ENCODE assay signal across 16 mouse cellular contexts in genomic region chr7:47098044-47098443, GRCm38 (mm10). TPM values are rescaled to one million over a fixed set of nuclear protein-coding genes. Genes with fewer than 3 reads are reported as not detected.
DNase-seq lines count a peak whose midpoint lies in the region; ATAC-seq and TF ChIP-seq lines count a peak whose summit lies in the region.
"Had no signal": no experiment of that assay in that cellular context is flagged by ENCODE, and none has a peak within 500 bp of the region (broad histone marks: within the 10 kb centered on the region; RNA-seq: fewer than 3 reads in every experiment).

No protein-coding gene starts in this region.

- H3K9me3 ChIP-seq in lung, postnatal 0 days (ENCODE audit: low read length) = no peaks in the 10 kb centered on the region
- H3K9me3 ChIP-seq in embryonic facial prominence, embryonic 10.5 days = no peaks in the 10 kb centered on the region
- no peaks in the 10 kb centered on the region for H3K9me3 ChIP-seq in heart, embryonic 10.5 days
- H3K9me3 ChIP-seq in intestine, postnatal 0 days (ENCODE audit: control insufficient read depth) = no peaks in the 10 kb centered on the region
- H3K9me3 ChIP-seq: embryonic facial prominence, embryonic 15.5 days; megakaryocyte, embryonic 14.5 days; neural tube, embryonic 13.5 days had no signal

- H3K27ac ChIP-seq in lung, postnatal 0 days (ENCODE audit: low read length) = no peak overlapping the region
- H3K27ac ChIP-seq in embryonic facial prominence, embryonic 10.5 days (replicated peaks) = no peak overlapping the region
- H3K27ac ChIP-seq in heart, embryonic 10.5 days = no peak overlapping the region
- no peak overlapping the region for H3K27ac ChIP-seq in intestine, postnatal 0 days (ENCODE audit: low read depth, low read length)
- H3K27ac ChIP-seq: embryonic facial prominence, embryonic 15.5 days; neural tube, embryonic 13.5 days had no signal

- no peak overlapping the region for H3K4me3 ChIP-seq in lung, postnatal 0 days (ENCODE audit: low read depth, low read length)
- no peak overlapping the region for H3K4me3 ChIP-seq in lung, adult 2 months (replicated peaks; ENCODE audit: extremely low read depth, low read depth, low read length)
- no peak overlapping the region for H3K4me3 ChIP-seq in embryonic facial prominence, embryonic 10.5 days
- H3K4me3 ChIP-seq in heart, embryonic 10.5 days = no peak overlapping the region
- H3K4me3 ChIP-seq in intestine, postnatal 0 days (ENCODE audit: low read depth, low read length) = no peak overlapping the region
- H3K4me3 ChIP-seq: embryonic facial prominence, embryonic 15.5 days; megakaryocyte, embryonic 14.5 days; neural tube, embryonic 13.5 days had no signal

- H3K27me3 ChIP-seq in lung, postnatal 0 days (replicated peaks; ENCODE audit: insufficient read depth, low read length) = no peaks in the 10 kb centered on the region
- no peaks in the 10 kb centered on the region for H3K27me3 ChIP-seq in embryonic facial prominence, embryonic 10.5 days (replicated peaks; ENCODE audit: low read depth, poor library complexity, severe bottlenecking)
- H3K27me3 ChIP-seq in heart, embryonic 10.5 days (ENCODE audit: insufficient read depth, poor library complexity, severe bottlenecking) = no peaks in the 10 kb centered on the region
- H3K27me3 ChIP-seq in intestine, postnatal 0 days (replicated peaks; ENCODE audit: control insufficient read depth, insufficient read depth, low read length) = no peaks in the 10 kb centered on the region
- H3K27me3 ChIP-seq: embryonic facial prominence, embryonic 15.5 days; neural tube, embryonic 13.5 days had no signal

- WGBS in lung, postnatal 0 days = 55% methylated on average over 7 of the region's 7 CpGs
- 66% methylated on average over 7 of the region's 7 CpGs for WGBS in lung, adult 2 months
- WGBS in embryonic facial prominence, embryonic 10.5 days = 58% methylated on average over 7 of the region's 7 CpGs
- 52% methylated on average over 7 of the region's 7 CpGs for WGBS in heart, embryonic 10.5 days
- WGBS in intestine, postnatal 0 days = 62% methylated on average over 7 of the region's 7 CpGs

- TF ChIP-seq POLR2A in lung, adult 2 months (IDR thresholded peaks at IDR 0.05; ENCODE audit: borderline replicate concordance, extremely low read depth, low read depth, low read length) = no peak

- no peak overlapping the region for H3K9ac ChIP-seq in lung, postnatal 0 days (replicated peaks; ENCODE audit: low read depth)
- no peak overlapping the region for H3K9ac ChIP-seq in intestine, postnatal 0 days (ENCODE audit: low read depth, low read length)
- H3K9ac ChIP-seq: embryonic facial prominence, embryonic 15.5 days; neural tube, embryonic 13.5 days had no signal

- TF ChIP-seq EP300 in lung, postnatal 0 days (IDR thresholded peaks at IDR 0.05) = no peak

- peak; percentile 46 for DNase-seq in adrenal gland, postnatal 14 days
- no peak for DNase-seq in adrenal gland, adult 18-20 months (ENCODE audit: low spot score in 2 of 2)
- no peak for DNase-seq in lung, postnatal 0 days (ENCODE audit: low spot score)
- no peak for DNase-seq in lung, adult 2 months
- peak; percentile 20 for DNase-seq in embryonic facial prominence, embryonic 10.5 days (ENCODE audit: low spot score)
- peak; percentile 43 for DNase-seq in right cerebral cortex, postnatal 14 days
- no peak for DNase-seq in heart, embryonic 10.5 days (ENCODE audit: low spot score)
- DNase-seq: adrenal gland, postnatal 10 days; cerebellum, adult 18-20 months; kidney, postnatal 4 days had no signal

- ATAC-seq in lung, postnatal 0 days = no peak
- ATAC-seq in intestine, postnatal 0 days = no peak

- H3K4me2 ChIP-seq in lung, postnatal 0 days (replicated peaks; ENCODE audit: low read depth, low read length) = no peak overlapping the region
- no peak overlapping the region for H3K4me2 ChIP-seq in intestine, postnatal 0 days (replicated peaks; ENCODE audit: low read depth)
- H3K4me2 ChIP-seq: embryonic facial prominence, embryonic 15.5 days; liver, embryonic 11.5 days; neural tube, embryonic 13.5 days had no signal

- TF ChIP-seq CTCF in lung, postnatal 0 days (IDR thresholded peaks at IDR 0.05) = peak; percentile 37
- TF ChIP-seq CTCF in lung, adult 2 months (IDR thresholded peaks at IDR 0.05; ENCODE audit: insufficient read depth, low read length) = no peak
- no peak for TF ChIP-seq CTCF in intestine, postnatal 0 days (IDR thresholded peaks at IDR 0.05; ENCODE audit: low read depth)

- H3K36me3 ChIP-seq in lung, postnatal 0 days (ENCODE audit: insufficient read depth, low read length) = no peaks in the 10 kb centered on the region
- H3K36me3 ChIP-seq in embryonic facial prominence, embryonic 10.5 days (replicated peaks) = no peaks in the 10 kb centered on the region
- no peaks in the 10 kb centered on the region for H3K36me3 ChIP-seq in heart, embryonic 10.5 days
- H3K36me3 ChIP-seq in intestine, postnatal 0 days (ENCODE audit: control insufficient read depth, insufficient read depth) = no peaks in the 10 kb centered on the region
- H3K36me3 ChIP-seq: embryonic facial prominence, embryonic 15.5 days had no signal

- H3K4me1 ChIP-seq in lung, postnatal 0 days (ENCODE audit: insufficient read depth, low read depth, low read length) = no peaks in the 10 kb centered on the region
- H3K4me1 ChIP-seq in lung, adult 2 months (ENCODE audit: control insufficient read depth, insufficient read depth, low read length) = no peaks in the 10 kb centered on the region
- H3K4me1 ChIP-seq in embryonic facial prominence, embryonic 10.5 days = no peaks in the 10 kb centered on the region
- H3K4me1 ChIP-seq in heart, embryonic 10.5 days = no peaks in the 10 kb centered on the region
- no peaks in the 10 kb centered on the region for H3K4me1 ChIP-seq in intestine, postnatal 0 days (replicated peaks; ENCODE audit: control insufficient read depth, insufficient read depth, low read length)
- H3K4me1 ChIP-seq: embryonic facial prominence, embryonic 15.5 days; neural tube, embryonic 13.5 days had no signal

RNA-seq across cellular contexts. Expression of gene Ptpn5, which starts 35.4 kb away (rescaled TPM):
- total RNA-seq in adrenal gland, postnatal 14 days (2021) = 0.90 and 1.4 TPM in 2 replicates
- total RNA-seq in adrenal gland, adult 18-20 months (2021) = 1 to 10 TPM in 1 of 2 experiments, under 1 TPM in 1; 0.13 to 1.4 TPM
- polyA plus RNA-seq in lung, postnatal 0 days (2015; fragmentation: Nextera tagmentation; extraction: Ambion mirVana) = 1.2 and 1.7 TPM in 2 replicates
- 0.90 and 1.3 TPM in 2 replicates for polyA plus RNA-seq in lung, adult 2 months (2012; rRNA removed)
- 2.9 and 3.2 TPM in 2 replicates for polyA plus RNA-seq in embryonic facial prominence, embryonic 10.5 days (2016; fragmentation: Nextera tagmentation; extraction: Ambion mirVana)
- polyA plus RNA-seq in heart, embryonic 10.5 days (2016; fragmentation: Nextera tagmentation; extraction: Ambion mirVana) = 0.26 TPM in 1 of 2 replicates, not detected in the other
- 0.48 and 0.69 TPM in 2 replicates for polyA plus RNA-seq in intestine, postnatal 0 days (2015; fragmentation: Nextera tagmentation; extraction: Ambion mirVana)
- total RNA-seq: gastrocnemius, adult 18-20 months had no signal

RNA-seq across cellular contexts. Expression of gene Tmem86a, which starts 47.6 kb away (rescaled TPM):
- 21.8 and 29.2 TPM in 2 replicates for total RNA-seq in adrenal gland, postnatal 14 days (2021)
- 10 to 100 TPM; 18.6 to 22.3 TPM for total RNA-seq in adrenal gland, adult 18-20 months (2021)
- 36.2 and 36.5 TPM in 2 replicates for polyA plus RNA-seq in lung, postnatal 0 days (2015; fragmentation: Nextera tagmentation; extraction: Ambion mirVana)
- polyA plus RNA-seq in lung, adult 2 months (2012; rRNA removed) = 28.2 and 32.8 TPM in 2 replicates
- 11.3 and 11.7 TPM in 2 replicates for polyA plus RNA-seq in embryonic facial prominence, embryonic 10.5 days (2016; fragmentation: Nextera tagmentation; extraction: Ambion mirVana)
- 14.8 and 19.9 TPM in 2 replicates for polyA plus RNA-seq in heart, embryonic 10.5 days (2016; fragmentation: Nextera tagmentation; extraction: Ambion mirVana)
- polyA plus RNA-seq in intestine, postnatal 0 days (2015; fragmentation: Nextera tagmentation; extraction: Ambion mirVana) = 43.8 and 48.0 TPM in 2 replicates

Comparison
In these comparisons a context has a peak if more than half of its experiments do, and no peak if none do; other contexts are left out.
1. DNase-seq: peak in adrenal gland, postnatal 14 days (single experiment), embryonic facial prominence, embryonic 10.5 days (single experiment) and right cerebral cortex, postnatal 14 days (single experiment); none in adrenal gland, adult 18-20 months (0 of 2), lung, postnatal 0 days (single experiment), lung, adult 2 months (single experiment) and heart, embryonic 10.5 days (single experiment).